Mouse (Mus musculus) kidney, embryonic 14.5 days (tissue): ENCODE data around the gene Tenm3. TPM values are rescaled to one million over a fixed set of nuclear protein-coding genes. Genes with fewer than 3 reads are reported as not detected.

Experiments
- ATAC-seq: fragments of 200-750 bp; cut with Nextera tagmentation; 2 replicates; pipeline ENCODE4 v1.8.0; 2017; ENCODE audit warnings: moderate number of reproducible peaks, mild to moderate bottlenecking, moderate TSS enrichment, moderate library complexity; ENCODE audit not compliant: low FRiP score, low TSS enrichment
- H3K27ac ChIP-seq: fragments of 300-500 bp; sonication (generic); 2 replicates; pipeline ENCODE4 v1.5.1; 2014; ENCODE audit warnings: low read depth, mild to moderate bottlenecking, low read length, moderate library complexity, mixed read lengths
- H3K27me3 ChIP-seq: fragments of 300-500 bp; sonication (generic); 2 replicates; pipeline ENCODE4 v1.6.1; 2014; ENCODE audit warnings: mild to moderate bottlenecking, low read length; ENCODE audit not compliant: control insufficient read depth, insufficient read depth
- H3K36me3 ChIP-seq: fragments of 300-500 bp; sonication (generic); 2 replicates; pipeline ENCODE4 v1.6.1; 2014; ENCODE audit warnings: low read length, mixed read lengths; ENCODE audit not compliant: control insufficient read depth, insufficient read depth
- H3K4me1 ChIP-seq: fragments of 300-500 bp; sonication (generic); 2 replicates; pipeline ENCODE4 v1.6.1; 2014; ENCODE audit warnings: low read length, mixed read lengths; ENCODE audit not compliant: control insufficient read depth, insufficient read depth
- H3K4me2 ChIP-seq: fragments of 300-500 bp; sonication (generic); replicated peaks from 2 replicates; pipeline ENCODE4 v1.6.1; 2014; ENCODE audit warnings: low read depth, mild to moderate bottlenecking, low read length
- H3K4me3 ChIP-seq: fragments of 300-500 bp; sonication (generic); 2 replicates; pipeline ENCODE4 v1.5.1; 2014; ENCODE audit warnings: mild to moderate bottlenecking, low read length
- H3K9ac ChIP-seq: fragments of 300-500 bp; sonication (generic); 2 replicates; pipeline ENCODE4 v1.6.1; 2014; ENCODE audit warnings: low read depth, mild to moderate bottlenecking, low read length, moderate library complexity
- H3K9me3 ChIP-seq: fragments of 300-500 bp; sonication (generic); 2 replicates; pipeline ENCODE4 v1.6.1; 2016; ENCODE audit warnings: low read length; ENCODE audit not compliant: control insufficient read depth
- WGBS: fragments of 180-500 bp; shearing (Covaris S2); extraction: QIAGEN DNeasy Blood & Tissue Kit; methylation state at CpG from one replicate; pipeline ENCODE4 v1.1.7; 2014; 5-methylcytosine and 5-hydroxymethylcytosine counted together
- polyA plus RNA-seq: library from polyadenylated mRNA; unstranded; fragments of >200 nt; fragmentation: Nextera tagmentation; extraction: Ambion mirVana; gene quantifications from 2 replicates; pipeline ENCODE4 v1.2.1, GENCODE M21; 2014

The Tenm3 gene
- polyA plus RNA-seq, 1 experiment from 2014 or later, result 34.4 TPM

DNA sequence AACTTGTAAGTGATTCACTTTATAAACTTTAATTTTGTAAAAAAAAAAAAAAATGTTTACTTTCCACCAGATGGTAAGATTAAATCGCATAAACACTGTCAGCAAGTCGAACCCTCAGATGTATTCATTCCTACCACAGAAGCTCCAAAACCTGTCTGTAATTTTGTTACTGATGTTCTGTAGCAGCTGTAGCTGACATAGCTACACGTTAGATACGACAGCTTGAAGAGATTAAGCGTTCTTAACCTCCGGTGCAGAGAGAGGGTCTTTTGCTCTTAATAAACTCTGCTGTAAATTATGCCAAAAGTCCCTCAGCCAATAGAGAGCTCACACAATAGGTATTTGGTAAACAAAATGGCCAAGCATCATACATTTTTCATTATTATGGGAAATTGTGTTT, 23.8 kb downstream of the Tenm3 start:
- Histone ChIP-seq H3K27ac (no peak overlapping the region), H3K4me1 (no peaks in the 10 kb centered on the region), H3K9ac (no peak overlapping the region), H3K4me3 (no peak overlapping the region), H3K4me2 (no peak overlapping the region), H3K27me3 (no peaks in the 10 kb centered on the region), H3K36me3 (no peaks in the 10 kb centered on the region), H3K9me3 (no peaks in the 10 kb centered on the region)
- ATAC-seq, result no peak
- 49% methylated on average over 6 of the region's 6 CpGs for WGBS

GRCm38 (mm10) chr8:48819348-48819747, 24.4 kb downstream of the Tenm3 start:
- no peak overlapping the region for H3K9ac ChIP-seq
- no peak overlapping the region for H3K4me2 ChIP-seq
- H3K4me3 ChIP-seq, result no peak overlapping the region
- no peaks in the 10 kb centered on the region for H3K4me1 ChIP-seq
- no peak overlapping the region for H3K27ac ChIP-seq
- 71% methylated on average over 5 of the region's 5 CpGs for WGBS
- no peaks in the 10 kb centered on the region for H3K36me3 ChIP-seq
- H3K9me3 ChIP-seq, result no peaks in the 10 kb centered on the region
- ATAC-seq, result no peak
- no peaks in the 10 kb centered on the region for H3K27me3 ChIP-seq

GRCm38 (mm10) chr8:48816941-48817340, 26.8 kb downstream of the Tenm3 start:
- Histone ChIP-seq H3K4me3 (no peak overlapping the region), H3K4me2 (no peak overlapping the region), H3K4me1 (no peaks in the 10 kb centered on the region), H3K36me3 (no peaks in the 10 kb centered on the region), H3K27me3 (no peaks in the 10 kb centered on the region), H3K9me3 (no peaks in the 10 kb centered on the region), H3K27ac (no peak overlapping the region), H3K9ac (no peak overlapping the region)
- WGBS, result 63% methylated on average over 13 of the region's 13 CpGs
- ATAC-seq, result no peak

DNA sequence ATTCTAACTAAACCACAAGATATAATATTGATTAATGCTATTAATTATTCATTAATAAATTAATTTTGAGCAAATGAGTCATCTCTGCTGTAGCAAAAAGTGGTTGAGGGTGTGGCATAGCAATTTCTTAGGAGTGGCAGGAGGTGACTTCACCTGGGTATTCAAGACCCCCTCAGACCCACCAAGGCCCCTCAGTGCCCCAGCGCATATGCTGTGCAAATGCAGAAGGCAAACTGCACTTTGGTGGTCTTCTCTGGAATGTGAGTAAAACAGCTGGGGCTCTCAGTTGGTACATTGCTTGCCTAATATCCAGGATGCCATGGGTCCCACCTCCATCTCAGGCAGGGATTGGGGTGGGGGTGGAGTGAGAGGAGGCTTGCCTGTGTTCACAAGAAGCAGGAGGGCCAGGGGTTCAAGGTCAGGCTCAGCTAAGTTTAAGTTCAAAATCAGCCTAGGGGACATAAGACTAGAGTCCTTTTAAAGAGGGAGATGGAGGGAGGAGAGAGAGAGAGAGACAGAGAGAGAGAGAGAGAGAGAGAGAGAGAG, 31.5 kb downstream of the Tenm3 start:
- Histone ChIP-seq H3K9me3 (no peaks in the 10 kb centered on the region), H3K27ac (no peak overlapping the region), H3K4me1 (no peaks in the 10 kb centered on the region), H3K27me3 (no peaks in the 10 kb centered on the region), H3K4me2 (no peak overlapping the region), H3K9ac (no peak overlapping the region), H3K4me3 (no peak overlapping the region), H3K36me3 (no peaks in the 10 kb centered on the region)
- no peak for ATAC-seq
- 96% methylated on average over 1 of the region's 1 CpGs for WGBS

- Histone ChIP-seq H3K4me2 (no peak overlapping the region), H3K36me3 (no peaks in the 10 kb centered on the region), H3K27me3 (no peaks in the 10 kb centered on the region), H3K9ac (no peak overlapping the region), H3K4me3 (no peak overlapping the region), H3K9me3 (no peaks in the 10 kb centered on the region), H3K27ac (no peak overlapping the region), H3K4me1 (no peaks in the 10 kb centered on the region)
- WGBS, result 73% methylated on average over 1 of the region's 1 CpGs
- no peak for ATAC-seq
Measured at GRCm38 (mm10) chr8:48810615-48811014, 33.1 kb downstream of the Tenm3 start.

- no peak overlapping the region for H3K9ac ChIP-seq
- 79% methylated on average over 3 of the region's 3 CpGs for whole genome bisulfite sequencing
- H3K9me3 ChIP-seq, result no peaks in the 10 kb centered on the region
- no peaks in the 10 kb centered on the region for H3K36me3 ChIP-seq
- H3K4me1 ChIP-seq, result no peaks in the 10 kb centered on the region
- H3K4me3 ChIP-seq, result no peak overlapping the region
- no peak overlapping the region for H3K27ac ChIP-seq
- H3K4me2 ChIP-seq, result no peak overlapping the region
- ATAC-seq, result no peak
- no peaks in the 10 kb centered on the region for H3K27me3 ChIP-seq
Measured at GRCm38 (mm10) chr8:48809104-48809503, 34.6 kb downstream of the Tenm3 start.

DNA sequence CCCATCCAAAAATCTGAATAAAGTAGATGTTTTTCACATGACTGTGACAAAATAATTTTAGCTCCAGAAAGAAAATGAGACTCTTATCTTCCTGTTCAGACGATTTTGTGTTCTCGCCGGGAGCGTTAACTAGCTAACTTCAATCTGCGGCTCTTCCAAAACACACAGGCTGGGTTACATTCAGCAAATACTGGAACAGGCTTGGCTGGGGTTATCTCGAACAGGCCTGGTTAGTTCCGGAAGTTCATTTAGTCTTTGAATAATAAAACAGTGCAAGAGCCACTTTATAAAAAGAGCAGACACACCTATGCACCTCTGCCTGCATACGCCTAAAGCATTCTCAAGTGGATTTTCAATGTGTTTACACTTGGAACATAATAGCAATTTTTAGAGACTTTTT, 40.7 kb downstream of the Tenm3 start:
- Histone ChIP-seq H3K27me3 (no peaks in the 10 kb centered on the region), H3K9ac (no peak overlapping the region), H3K27ac (no peak overlapping the region), H3K4me3 (no peak overlapping the region), H3K9me3 (no peaks in the 10 kb centered on the region), H3K36me3 (no peaks in the 10 kb centered on the region), H3K4me1 (no peaks in the 10 kb centered on the region), H3K4me2 (no peak overlapping the region)
- WGBS, result 80% methylated on average over 8 of the region's 8 CpGs
- no peak for ATAC-seq

DNA sequence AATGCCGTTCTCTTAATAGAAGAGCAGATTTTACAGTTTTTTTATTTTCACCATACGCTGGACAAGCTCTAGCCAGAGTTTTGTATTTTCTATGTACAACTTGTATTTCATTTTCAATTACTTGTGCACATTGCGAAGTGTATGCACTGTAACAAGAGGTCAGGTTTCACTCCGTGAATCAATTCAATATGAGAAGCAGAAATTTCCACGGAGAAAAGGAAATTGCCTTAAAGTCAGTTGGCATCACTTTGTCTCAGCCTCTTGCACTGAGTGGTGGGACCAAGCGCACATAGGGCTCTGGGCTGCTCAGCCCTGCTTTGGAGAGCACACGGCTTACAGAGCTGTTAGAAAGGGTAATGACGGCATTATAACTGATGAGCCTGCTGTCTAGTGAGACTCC, 41.5 kb downstream of the Tenm3 start:
- 60% methylated on average over 8 of the region's 8 CpGs for WGBS
- Histone ChIP-seq H3K27me3 (no peaks in the 10 kb centered on the region), H3K27ac (no peak overlapping the region), H3K4me3 (no peak overlapping the region), H3K9ac (no peak overlapping the region), H3K4me1 (no peaks in the 10 kb centered on the region), H3K36me3 (no peaks in the 10 kb centered on the region), H3K9me3 (no peaks in the 10 kb centered on the region), H3K4me2 (no peak overlapping the region)
- ATAC-seq, result no peak

- Histone ChIP-seq H3K4me1 (no peaks in the 10 kb centered on the region), H3K27ac (no peak overlapping the region), H3K4me3 (no peak overlapping the region), H3K36me3 (no peaks in the 10 kb centered on the region), H3K27me3 (no peaks in the 10 kb centered on the region), H3K9ac (no peak overlapping the region), H3K4me2 (no peak overlapping the region), H3K9me3 (no peaks in the 10 kb centered on the region)
- ATAC-seq, result peak; percentile 57; the same call in 1 of the 2 replicates
- 80% methylated on average over 5 of the region's 5 CpGs for WGBS
Measured at GRCm38 (mm10) chr8:48797955-48798359, 45.8 kb downstream of the Tenm3 start.
